Mouse (Mus musculus) G1E (cell line): Measurements from ENCODE around the gene Gm49336. TPM values are rescaled to one million over a fixed set of nuclear protein-coding genes. Genes with fewer than 3 reads are reported as not detected.

Experiments
- ATAC-seq: 2 replicates; pipeline ENCODE4 v1.8.0; 2016; ENCODE audit warnings: mild to moderate bottlenecking; ENCODE audit not compliant: insufficient number of reproducible peaks, poor library complexity, low FRiP score, severe bottlenecking; ENCODE audit errors: extremely low read depth
- DNase-seq: peaks from one replicate; pipeline ENCODE4 v3.0.0; 2012; ENCODE audit warnings: low spot score
- H3K27me3 ChIP-seq: 2 replicates; pipeline ENCODE4 v1.6.1; 2012; ENCODE audit warnings: mild to moderate bottlenecking, low read length, inconsistent platforms; ENCODE audit not compliant: insufficient read depth
- H3K36me3 ChIP-seq: replicated peaks from 2 replicates; pipeline ENCODE3; 2012; ENCODE audit warnings: mild to moderate bottlenecking, inconsistent platforms
- H3K4me1 ChIP-seq: 2 replicates; pipeline ENCODE4 v1.6.1; 2012; ENCODE audit warnings: low read depth, low read length, inconsistent platforms, mixed read lengths; ENCODE audit not compliant: insufficient read depth
- H3K4me3 ChIP-seq: 2 replicates; pipeline ENCODE4 v1.5.1; 2012; ENCODE audit warnings: low read depth, mild to moderate bottlenecking, inconsistent platforms, low read length, moderate library complexity, mixed read lengths
- H3K9me3 ChIP-seq: replicated peaks from 2 replicates; pipeline ENCODE4 v1.6.1; 2012; ENCODE audit warnings: inconsistent platforms
- CTCF ChIP-seq: IDR thresholded peaks from 2 replicates; pipeline ENCODE4 v1.5.1; 2012; ENCODE audit warnings: low read depth, low read length, inconsistent platforms, mixed read lengths
- GATA1 ChIP-seq: IDR thresholded peaks from 2 replicates; pipeline ENCODE4 v1.6.1; 2012; ENCODE audit warnings: borderline replicate concordance, low read length, inconsistent platforms, mixed read lengths
- GATA2 ChIP-seq: IDR thresholded peaks from 2 replicates; pipeline ENCODE4 v1.6.1; 2012; ENCODE audit warnings: low read depth, low read length, inconsistent platforms, borderline replicate concordance
- POLR2AphosphoS5 ChIP-seq: IDR thresholded peaks from 2 replicates; pipeline ENCODE4 v1.6.1; 2012; ENCODE audit warnings: low read depth, low read length, inconsistent platforms; ENCODE audit not compliant: insufficient replicate concordance
- TAL1 ChIP-seq: conservative IDR thresholded peaks from 2 replicates; pipeline ENCODE4 v1.6.1; 2012; ENCODE audit warnings: low read depth, low read length, inconsistent platforms, mixed read lengths
- polyA plus RNA-seq: library from polyadenylated mRNA; stranded (reverse); fragments of >175 nt; gene quantifications from 2 replicates; pipeline ENCODE4 v1.2.3, GENCODE M21; 2012
- total RNA-seq, 2 experiments: library from RNA; stranded (forward) in 1 of 2; stranded (reverse) in 1 of 2; fragments of 200-1000 nt in 1 of 2; fragments of >200 nt in 1 of 2; fragmentation: Nextera tagmentation in 1 of 2; gene quantifications; 2 replicates each; pipeline ENCODE4 v1.2.3; 2014 to 2017

Gm49336 gene
- total and polyA plus RNA-seq, 3 experiments: 7.9 to 129 (median 91.1) TPM

- no peak for ATAC-seq
- TF ChIP-seq GATA2: no peak
- TF ChIP-seq POLR2AphosphoS5: no peak
- TF ChIP-seq TAL1: no peak
- no peak for TF ChIP-seq CTCF
- TF ChIP-seq GATA1: no peak
Observed at GRCm38 (mm10) chr14:60250366-60250765, 941 bp downstream of the Gm49336 start.

DNA sequence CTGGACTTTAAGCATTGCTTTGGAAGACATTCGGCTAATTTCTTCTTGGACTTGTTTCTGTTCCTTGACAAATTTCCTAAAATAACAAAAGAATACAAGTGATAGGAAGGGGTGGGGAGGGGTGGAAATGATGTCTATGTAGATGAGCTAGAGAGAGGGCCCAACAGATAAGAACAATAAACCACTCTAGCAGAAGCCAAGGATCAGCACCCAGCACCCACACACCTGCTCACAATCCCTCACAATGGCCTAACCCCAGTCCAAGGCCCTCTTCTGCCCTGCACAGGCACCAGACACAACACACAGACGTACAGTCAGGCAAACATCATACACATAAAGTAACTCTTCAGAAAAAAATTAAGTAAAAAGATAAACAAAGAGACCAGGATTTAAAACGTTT lies 12.8 kb downstream of the Gm49336 start:
- H3K9me3 ChIP-seq: no peaks in the 10 kb centered on the region
- no peak for TF ChIP-seq GATA1
- no peak for TF ChIP-seq GATA2
- no peak for TF ChIP-seq CTCF
- TF ChIP-seq TAL1: no peak
- no peak for TF ChIP-seq POLR2AphosphoS5

More at GRCm38 (mm10) chr14:60250366-60250765, 941 bp downstream of the Gm49336 start:
- Histone ChIP-seq H3K9me3 (no peaks in the 10 kb centered on the region), H3K4me1 (peaks cover 21% of the 10 kb centered on the region), H3K27me3 (no peaks in the 10 kb centered on the region), H3K4me3 (peak overlapping the region; percentile 97), H3K36me3 (peaks cover 24% of the 10 kb centered on the region)
- DNase-seq: no peak

DNA sequence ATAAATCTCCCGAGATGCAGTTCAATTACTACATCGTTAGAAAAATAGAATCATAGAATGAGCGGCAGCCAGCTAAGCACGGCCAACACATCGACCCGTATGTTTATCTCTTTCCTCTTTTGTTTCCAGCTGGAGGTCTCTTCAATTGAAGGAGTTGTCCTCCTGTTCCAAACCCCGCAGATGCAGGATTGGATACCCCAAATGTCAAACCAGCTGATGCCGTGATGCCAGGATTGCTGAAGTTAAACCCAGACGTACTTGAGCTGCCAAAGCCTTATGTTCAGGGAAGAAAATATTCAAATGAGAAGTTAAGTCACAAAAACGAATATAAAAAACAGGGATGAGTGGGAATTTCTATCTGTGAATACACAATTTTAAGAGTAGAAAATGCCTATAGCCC lies 31.4 kb downstream of the Gm49336 start:
- no peak overlapping the region for H3K4me3 ChIP-seq
- DNase-seq (no peak), ATAC-seq (no peak)
- no peaks in the 10 kb centered on the region for H3K27me3 ChIP-seq
- H3K4me1 ChIP-seq: no peaks in the 10 kb centered on the region
- no peaks in the 10 kb centered on the region for H3K9me3 ChIP-seq
- TF ChIP-seq CTCF (no peak), POLR2AphosphoS5 (no peak), GATA1 (no peak), GATA2 (no peak), TAL1 (no peak)
- peaks cover 68% of the 10 kb centered on the region for H3K36me3 ChIP-seq

More for the DNA sequence above, 12.8 kb downstream of the Gm49336 start:
- Histone ChIP-seq H3K27me3 (no peaks in the 10 kb centered on the region), H3K4me3 (no peak overlapping the region), H3K36me3 (peaks cover 74% of the 10 kb centered on the region), H3K4me1 (no peaks in the 10 kb centered on the region)
- ATAC-seq (no peak), DNase-seq (no peak)

DNA sequence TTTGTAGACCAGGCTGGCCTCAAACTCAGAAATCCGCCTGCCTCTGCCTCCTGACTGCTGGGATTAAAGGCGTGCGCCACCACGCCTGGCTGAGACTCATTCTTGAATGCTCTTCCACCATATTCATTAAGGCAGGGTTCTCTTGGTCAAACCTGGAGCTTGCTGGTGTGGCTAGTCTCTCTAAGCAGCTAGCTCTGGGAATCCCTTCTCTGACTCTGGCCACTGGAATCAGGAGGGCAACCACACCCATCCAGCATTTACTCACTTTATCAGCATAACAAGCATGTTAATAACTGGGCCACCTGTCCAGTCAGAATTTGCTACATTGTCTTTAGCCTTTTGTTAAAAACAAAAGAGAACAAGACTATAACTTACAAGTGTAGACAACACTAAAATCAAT lies 33.7 kb downstream of the Gm49336 start:
- peaks cover 55% of the 10 kb centered on the region for H3K36me3 ChIP-seq
- TF ChIP-seq CTCF: no peak
- no peak for TF ChIP-seq GATA1
- TF ChIP-seq GATA2: no peak
- no peak for TF ChIP-seq TAL1
- TF ChIP-seq POLR2AphosphoS5: no peak
- H3K9me3 ChIP-seq: no peaks in the 10 kb centered on the region
- no peaks in the 10 kb centered on the region for H3K27me3 ChIP-seq
- ATAC-seq (no peak), DNase-seq (no peak)
- H3K4me1 ChIP-seq: no peaks in the 10 kb centered on the region
- no peak overlapping the region for H3K4me3 ChIP-seq

DNA sequence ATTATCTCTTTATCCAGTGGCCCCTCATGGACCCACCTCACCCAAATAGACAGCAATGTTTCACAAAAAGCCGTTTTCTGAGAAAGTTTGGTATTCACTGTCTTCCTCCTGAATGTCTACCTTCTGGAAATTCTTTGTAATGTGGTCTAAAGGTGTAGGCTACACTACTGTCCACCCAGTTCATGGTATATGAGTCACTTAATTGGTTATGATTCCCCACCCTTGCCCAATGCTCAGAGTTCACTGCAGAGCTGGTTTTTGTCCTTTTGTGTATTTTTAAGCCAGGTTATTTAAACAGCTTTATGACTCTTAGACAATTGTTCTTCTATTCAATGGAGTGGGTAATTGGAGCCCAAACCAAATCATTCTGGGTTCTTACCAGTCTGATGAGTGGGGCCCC lies 35.2 kb downstream of the Gm49336 start:
- DNase-seq: no peak
- H3K4me3 ChIP-seq: no peak overlapping the region
- ATAC-seq: no peak

DNA sequence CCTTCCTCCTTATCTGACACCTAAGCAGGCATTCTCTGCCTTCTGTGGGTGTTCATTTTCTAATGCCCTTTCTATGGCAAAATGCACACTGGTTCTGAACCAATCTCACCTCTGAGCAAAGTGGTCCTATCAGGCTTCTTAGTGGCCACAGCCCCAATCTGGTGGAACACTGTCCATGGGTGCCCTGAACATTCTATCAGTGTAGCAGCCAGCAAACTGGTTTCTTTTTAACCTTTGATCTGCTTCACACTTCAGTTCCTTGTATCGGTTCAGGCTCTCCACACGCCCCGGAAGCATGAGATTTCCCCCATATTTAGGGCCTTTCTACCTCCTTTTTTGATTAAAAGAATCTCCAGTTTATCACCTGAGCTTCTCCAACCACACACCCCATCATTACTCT lies 36.3 kb downstream of the Gm49336 start:
- Histone ChIP-seq H3K27me3 (no peaks in the 10 kb centered on the region), H3K4me3 (no peak overlapping the region), H3K4me1 (no peaks in the 10 kb centered on the region), H3K36me3 (peaks cover 35% of the 10 kb centered on the region), H3K9me3 (no peaks in the 10 kb centered on the region)
- TF ChIP-seq GATA1: no peak
- TF ChIP-seq TAL1: no peak
- TF ChIP-seq GATA2: no peak
- TF ChIP-seq CTCF: no peak
- no peak for TF ChIP-seq POLR2AphosphoS5
- DNase-seq (no peak), ATAC-seq (no peak)

More for the DNA sequence above, 35.2 kb downstream of the Gm49336 start:
- Histone ChIP-seq H3K27me3 (no peaks in the 10 kb centered on the region), H3K9me3 (no peaks in the 10 kb centered on the region), H3K4me1 (no peaks in the 10 kb centered on the region), H3K36me3 (peaks cover 44% of the 10 kb centered on the region)
- TF ChIP-seq TAL1 (no peak), POLR2AphosphoS5 (no peak), GATA1 (no peak), CTCF (no peak), GATA2 (no peak)

- no peak overlapping the region for H3K4me3 ChIP-seq
- ATAC-seq (no peak), DNase-seq (no peak)
- H3K4me1 ChIP-seq: no peaks in the 10 kb centered on the region
- no peak for TF ChIP-seq GATA2
- no peak for TF ChIP-seq POLR2AphosphoS5
- TF ChIP-seq GATA1: no peak
- TF ChIP-seq TAL1: no peak
- TF ChIP-seq CTCF: no peak
- H3K9me3 ChIP-seq: no peaks in the 10 kb centered on the region
- peaks cover 25% of the 10 kb centered on the region for H3K36me3 ChIP-seq
- no peaks in the 10 kb centered on the region for H3K27me3 ChIP-seq
Observed at GRCm38 (mm10) chr14:60214040-60214439, 37.3 kb downstream of the Gm49336 start.
